Mouse (Mus musculus) embryonic facial prominence, embryonic 12.5 days (tissue): Measurements from ENCODE around the gene Shf. TPM values are rescaled to one million over a fixed set of nuclear protein-coding genes. Genes with fewer than 3 reads are reported as not detected.
"Not testable (repeated sequence)": the region's sequence is repeated elsewhere in the genome, so short reads cannot be mapped to it uniquely, and the experiment has no call there.

Source experiments
- ATAC-seq: fragments of 200-750 bp; cut with Nextera tagmentation; 2 replicates; pipeline ENCODE4 v1.8.0; 2017; ENCODE audit not compliant: insufficient number of reproducible peaks, insufficient read depth, low FRiP score, low TSS enrichment
- H3K27ac ChIP-seq: fragments of 300-500 bp; sonication (generic); 2 replicates; pipeline ENCODE4 v1.5.1; 2016; ENCODE audit warnings: mild to moderate bottlenecking
- H3K27me3 ChIP-seq: fragments of 300-500 bp; sonication (generic); 2 replicates; pipeline ENCODE4 v1.6.1; 2016; ENCODE audit warnings: mild to moderate bottlenecking, moderate library complexity
- H3K36me3 ChIP-seq: fragments of 300-500 bp; sonication (generic); 2 replicates; pipeline ENCODE4 v1.6.1; 2016; ENCODE audit warnings: mild to moderate bottlenecking
- H3K4me1 ChIP-seq: fragments of 300-500 bp; sonication (generic); 2 replicates; pipeline ENCODE4 v1.6.1; 2016
- H3K4me2 ChIP-seq: fragments of 300-500 bp; sonication (generic); replicated peaks from 2 replicates; pipeline ENCODE4 v1.6.1; 2016; ENCODE audit warnings: mild to moderate bottlenecking, moderate library complexity
- H3K4me3 ChIP-seq: fragments of 300-500 bp; sonication (generic); 2 replicates; pipeline ENCODE4 v1.5.1; 2016; ENCODE audit warnings: mild to moderate bottlenecking
- H3K9ac ChIP-seq: fragments of 300-500 bp; sonication (generic); 2 replicates; pipeline ENCODE4 v1.6.1; 2016; ENCODE audit warnings: mild to moderate bottlenecking, moderate library complexity
- H3K9me3 ChIP-seq: fragments of 300-500 bp; sonication (generic); 2 replicates; pipeline ENCODE4 v1.6.1; 2016; ENCODE audit warnings: mild to moderate bottlenecking, moderate library complexity
- WGBS: fragments of 180-500 bp; shearing (Covaris S2); methylation state at CpG from one replicate; pipeline ENCODE4 v1.1.7; 2016; 5-methylcytosine and 5-hydroxymethylcytosine counted together
- polyA plus RNA-seq: library from polyadenylated mRNA; unstranded; fragments of >200 nt; fragmentation: Nextera tagmentation; extraction: Ambion mirVana; gene quantifications from 2 replicates; pipeline ENCODE4 v1.2.1, GENCODE M21; 2016

Gene Shf
- polyA plus RNA-seq, 1 experiment from 2014 or later, result 6.5 TPM

- 70% methylated on average over 3 of the region's 3 CpGs for WGBS
- no peaks in the 10 kb centered on the region for H3K9me3 ChIP-seq
- no peak overlapping the region for H3K27ac ChIP-seq
- no peak overlapping the region for H3K4me3 ChIP-seq
- H3K9ac ChIP-seq, result no peak overlapping the region
- no peak for ATAC-seq
- no peak overlapping the region for H3K4me2 ChIP-seq
- no peaks in the 10 kb centered on the region for H3K36me3 ChIP-seq
- no peaks in the 10 kb centered on the region for H3K4me1 ChIP-seq
- peaks cover 4% of the 10 kb centered on the region; the same call in 1 of the 2 replicates for H3K27me3 ChIP-seq
Observed at GRCm38 (mm10) chr2:122334170-122334569, 34.8 kb downstream of the Shf start.

DNA sequence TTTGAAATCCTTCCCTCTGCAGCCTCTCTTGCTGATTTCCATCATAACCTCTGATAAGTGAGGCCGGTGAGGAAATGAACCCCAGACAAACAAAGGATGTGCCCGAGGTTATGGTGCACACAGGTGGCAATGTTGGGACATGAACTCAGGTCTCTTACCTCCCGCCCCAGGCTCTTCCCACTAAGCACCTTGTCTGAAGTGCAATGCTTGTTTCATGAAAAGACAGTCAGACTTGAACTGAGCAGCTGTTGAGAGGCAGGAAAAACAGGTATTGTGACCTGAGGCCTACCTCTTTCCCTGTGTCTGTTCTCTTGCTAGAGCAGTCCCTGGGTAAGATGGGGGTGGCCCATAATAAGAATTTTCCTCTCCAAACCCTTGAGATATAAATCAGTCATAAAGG is 36.7 kb downstream of the Shf start:
- no peak for ATAC-seq
- Histone ChIP-seq H3K27ac (no peak overlapping the region), H3K4me3 (no peak overlapping the region), H3K9ac (no peak overlapping the region), H3K27me3 (peaks cover 4% of the 10 kb centered on the region; the same call in 1 of the 2 replicates), H3K4me2 (no peak overlapping the region), H3K9me3 (no peaks in the 10 kb centered on the region), H3K36me3 (no peaks in the 10 kb centered on the region), H3K4me1 (no peaks in the 10 kb centered on the region)
- 78% methylated on average over 3 of the region's 3 CpGs for WGBS

DNA sequence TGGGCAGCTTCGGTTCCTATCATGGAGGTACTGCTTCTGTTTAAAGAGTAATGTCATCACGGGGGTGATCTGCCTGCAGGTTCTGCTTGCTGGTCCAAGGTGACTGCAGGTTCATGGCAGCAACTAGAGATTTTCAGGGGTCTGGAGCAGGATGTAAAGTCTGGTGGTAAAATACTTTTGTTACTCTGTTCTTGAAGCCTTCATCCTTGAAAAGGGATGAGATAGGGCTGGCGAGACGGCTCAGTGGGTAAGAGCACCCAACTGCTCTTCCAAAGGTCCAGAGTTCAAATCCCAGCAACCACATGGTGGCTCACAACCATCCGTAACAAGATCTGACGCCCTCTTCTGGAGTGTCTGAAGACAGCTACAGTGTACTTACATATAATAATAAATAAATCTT is 38.6 kb downstream of the Shf start:
- not testable (repeated sequence) for H3K27ac ChIP-seq, H3K27me3 ChIP-seq, H3K4me2 ChIP-seq, H3K9me3 ChIP-seq, ATAC-seq, H3K9ac ChIP-seq, H3K4me1 ChIP-seq, H3K4me3 ChIP-seq, H3K36me3 ChIP-seq
- 81% methylated on average over 6 of the region's 6 CpGs for WGBS

DNA sequence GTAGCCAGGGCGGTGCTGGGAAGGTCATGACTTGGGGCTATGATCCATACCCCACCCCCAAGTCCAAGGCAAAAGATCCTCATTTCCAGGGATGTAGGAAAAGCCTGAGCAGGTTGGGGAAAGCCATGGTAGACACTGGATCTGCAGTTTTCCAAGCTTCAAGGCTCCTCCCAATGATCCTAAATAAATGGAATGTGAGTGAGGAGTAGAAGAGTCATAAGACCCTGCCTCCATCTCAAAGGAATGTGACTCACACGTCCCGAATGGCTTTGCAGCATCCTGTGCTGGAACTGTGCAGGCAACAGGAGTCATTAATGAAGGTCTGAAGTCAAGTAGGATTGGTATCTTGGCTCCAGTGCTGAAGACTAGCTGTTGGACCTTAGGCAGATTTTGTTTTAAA is 41.0 kb downstream of the Shf start:
- ATAC-seq, result no peak
- Histone ChIP-seq H3K9ac (no peak overlapping the region), H3K27me3 (no peaks in the 10 kb centered on the region), H3K4me3 (no peak overlapping the region), H3K36me3 (no peaks in the 10 kb centered on the region), H3K4me2 (no peak overlapping the region), H3K27ac (no peak overlapping the region), H3K9me3 (no peaks in the 10 kb centered on the region), H3K4me1 (no peaks in the 10 kb centered on the region)
- WGBS, result 69% methylated on average over 3 of the region's 3 CpGs

- Histone ChIP-seq H3K27me3 (no peaks in the 10 kb centered on the region), H3K9ac (no peak overlapping the region), H3K36me3 (no peaks in the 10 kb centered on the region), H3K4me2 (no peak overlapping the region), H3K4me3 (no peak overlapping the region), H3K9me3 (no peaks in the 10 kb centered on the region), H3K4me1 (no peaks in the 10 kb centered on the region), H3K27ac (no peak overlapping the region)
- ATAC-seq, result no peak
- 48% methylated on average over 2 of the region's 2 CpGs for WGBS
Observed at GRCm38 (mm10) chr2:122325361-122325760, 43.6 kb downstream of the Shf start.

DNA sequence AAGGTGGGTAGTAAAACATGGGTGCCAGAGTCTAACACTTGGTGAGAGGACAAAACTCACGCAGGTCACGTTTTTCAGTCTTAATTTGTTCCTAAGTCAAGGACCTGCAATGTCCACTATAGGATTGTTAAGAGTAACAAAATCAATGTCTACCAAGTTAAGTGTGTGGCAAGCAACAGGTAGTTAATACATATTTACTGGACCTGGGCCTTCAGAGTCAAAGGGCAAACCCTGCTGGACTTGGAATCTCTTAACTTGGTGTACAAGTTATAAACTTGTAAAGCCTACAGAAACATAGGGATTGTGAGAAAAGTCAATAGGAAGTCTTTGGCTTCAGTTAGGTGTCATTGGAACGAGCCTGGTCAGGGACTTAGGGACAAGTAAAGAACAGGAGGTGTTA is 44.4 kb downstream of the Shf start:
- H3K4me3 ChIP-seq, result no peak overlapping the region
- H3K4me1 ChIP-seq, result no peaks in the 10 kb centered on the region
- no peaks in the 10 kb centered on the region for H3K9me3 ChIP-seq
- no peak overlapping the region for H3K9ac ChIP-seq
- no peak for ATAC-seq
- H3K4me2 ChIP-seq, result no peak overlapping the region
- 76% methylated on average over 3 of the region's 3 CpGs for WGBS
- no peak overlapping the region for H3K27ac ChIP-seq
- no peaks in the 10 kb centered on the region for H3K27me3 ChIP-seq
- no peaks in the 10 kb centered on the region for H3K36me3 ChIP-seq

- Histone ChIP-seq H3K36me3 (no peaks in the 10 kb centered on the region), H3K9ac (no peak overlapping the region), H3K27ac (no peak overlapping the region), H3K27me3 (no peaks in the 10 kb centered on the region), H3K4me3 (no peak overlapping the region), H3K4me2 (no peak overlapping the region), H3K9me3 (no peaks in the 10 kb centered on the region), H3K4me1 (no peaks in the 10 kb centered on the region)
- ATAC-seq, result no peak
- WGBS, result 59% methylated on average over 3 of the region's 3 CpGs
Observed at GRCm38 (mm10) chr2:122323960-122324359, 45.0 kb downstream of the Shf start.

DNA sequence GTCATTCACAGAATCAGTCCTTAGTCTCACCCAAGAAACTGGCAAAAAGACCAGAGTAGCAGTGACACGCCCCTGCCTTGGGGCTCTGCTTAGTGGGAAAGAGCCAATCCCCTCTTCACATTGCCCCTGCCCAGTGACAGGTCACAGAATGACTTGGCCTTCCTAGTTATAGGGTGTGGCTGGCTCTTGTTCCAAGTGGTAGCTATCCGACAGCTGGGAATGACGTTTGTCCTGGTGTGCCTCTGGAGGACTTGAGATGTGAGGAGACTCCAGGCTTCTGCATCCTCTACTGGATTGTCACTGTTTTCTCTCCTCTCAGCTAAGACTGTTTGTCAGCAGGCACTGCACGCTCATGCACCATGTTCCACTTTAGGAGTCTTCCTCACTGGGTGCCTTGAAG is 51.6 kb downstream of the Shf start:
- no peak for ATAC-seq
- H3K36me3 ChIP-seq, result no peaks in the 10 kb centered on the region
- H3K27me3 ChIP-seq, result peaks cover 31% of the 10 kb centered on the region
- no peak overlapping the region for H3K9ac ChIP-seq
- H3K27ac ChIP-seq, result no peak overlapping the region
- no peak overlapping the region for H3K4me2 ChIP-seq
- H3K4me3 ChIP-seq, result no peak overlapping the region
- no peaks in the 10 kb centered on the region for H3K9me3 ChIP-seq
- peaks cover 4% of the 10 kb centered on the region; the same call in 1 of the 2 replicates for H3K4me1 ChIP-seq
- WGBS, result 72% methylated on average over 4 of the region's 4 CpGs

- Histone ChIP-seq H3K9me3 (no peaks in the 10 kb centered on the region), H3K36me3 (no peaks in the 10 kb centered on the region), H3K27me3 (peaks cover 46% of the 10 kb centered on the region), H3K4me1 (peaks cover 4% of the 10 kb centered on the region; the same call in 1 of the 2 replicates), H3K27ac (no peak within 1 kb of the TSS), H3K9ac (no peak within 1 kb of the TSS), H3K4me2 (no peak within 1 kb of the TSS), H3K4me3 (no peak within 1 kb of the TSS)
- ATAC-seq, result no peak
- 91% methylated on average over 7 of the region's 7 CpGs for WGBS
Observed at GRCm38 (mm10) chr2:122315372-122315771, 53.6 kb downstream of the Shf start, which contains the start of gene Duox1. Gene Duox1 (plus strand): TSS chr2:122315672.

- peak within 1 kb of the TSS; percentile 53 for H3K4me2 ChIP-seq
- H3K27me3 ChIP-seq, result peaks cover 53% of the 10 kb centered on the region
- 2% methylated on average over 24 of the region's 24 CpGs for WGBS
- H3K36me3 ChIP-seq, result no peaks in the 10 kb centered on the region
- no peak; the same call in 1 of the 2 replicates for ATAC-seq
- peak within 1 kb of the TSS; percentile 19; the same call in 1 of the 2 replicates for H3K9ac ChIP-seq
- H3K9me3 ChIP-seq, result no peaks in the 10 kb centered on the region
- no peak within 1 kb of the TSS for H3K27ac ChIP-seq
- H3K4me3 ChIP-seq, result peak within 1 kb of the TSS; percentile 22
- H3K4me1 ChIP-seq, result peaks cover 4% of the 10 kb centered on the region; the same call in 1 of the 2 replicates
Observed at GRCm38 (mm10) chr2:122313536-122313935, 55.4 kb downstream of the Shf start, which contains the start of gene Duoxa1. Gene Duoxa1 (minus strand): TSS chr2:122313730.

DNA sequence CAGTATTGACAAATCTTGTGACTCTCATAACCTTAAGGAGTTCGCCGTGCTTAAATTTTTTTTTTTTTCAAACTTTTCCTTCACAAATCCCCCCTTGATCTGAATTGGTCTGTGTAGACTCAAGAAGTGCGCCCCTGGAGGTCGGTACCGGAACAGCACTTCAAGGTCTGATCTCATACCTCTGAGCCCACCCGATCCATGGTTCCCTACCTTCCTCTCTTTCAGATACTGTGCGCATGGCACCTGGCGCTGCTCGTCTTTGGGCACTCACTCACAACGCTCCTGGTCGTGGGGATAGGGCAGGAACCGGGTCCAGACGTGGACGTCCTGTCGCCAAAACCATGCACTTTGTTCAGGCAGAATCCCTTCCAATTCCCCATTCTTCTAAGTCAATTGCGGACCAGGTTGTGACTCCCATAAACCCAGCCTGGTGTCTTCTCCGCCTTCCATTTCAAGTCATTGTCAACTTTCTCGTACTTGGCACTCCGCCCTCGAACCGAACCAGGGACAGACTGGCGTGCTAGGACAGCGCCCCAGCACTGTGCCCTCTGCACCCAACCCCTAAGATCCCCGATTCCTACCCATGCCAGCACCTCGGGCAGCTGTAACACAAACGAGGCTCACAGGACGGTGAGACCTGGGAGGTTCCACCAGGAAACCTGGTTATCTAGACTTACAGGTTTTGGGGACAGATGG is 56.1 kb downstream of the Shf start:
- no peaks in the 10 kb centered on the region for H3K9me3 ChIP-seq
- 3% methylated on average over 27 of the region's 27 CpGs for WGBS
- no peak overlapping the region for H3K9ac ChIP-seq
- H3K27me3 ChIP-seq, result peaks cover 54% of the 10 kb centered on the region
- H3K27ac ChIP-seq, result no peak overlapping the region
- peaks cover 4% of the 10 kb centered on the region; the same call in 1 of the 2 replicates for H3K4me1 ChIP-seq
- H3K4me3 ChIP-seq, result no peak overlapping the region
- ATAC-seq, result no peak
- no peaks in the 10 kb centered on the region for H3K36me3 ChIP-seq
- peak overlapping the region; percentile 53 for H3K4me2 ChIP-seq

DNA sequence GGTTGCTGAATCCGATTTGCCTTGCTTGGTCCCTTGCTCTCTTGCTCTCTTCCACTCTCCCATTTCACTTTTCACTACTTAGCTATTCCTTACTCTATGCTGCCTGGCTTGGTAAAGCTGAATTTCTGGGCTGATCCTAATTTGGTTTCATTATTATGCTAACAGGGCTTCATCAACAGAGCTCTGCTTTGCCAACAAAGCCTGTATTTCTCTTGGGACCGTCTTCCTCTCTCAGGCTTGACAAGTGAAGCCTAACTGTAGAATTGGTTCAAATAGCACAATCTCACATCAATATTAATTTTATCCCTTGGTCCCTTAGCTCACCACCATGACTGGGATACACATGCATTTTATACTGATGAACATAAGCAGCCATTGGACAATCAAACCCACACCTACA is 57.4 kb downstream of the Shf start:
- Histone ChIP-seq H3K4me3 (no peak overlapping the region), H3K4me2 (no peak overlapping the region), H3K4me1 (peaks cover 4% of the 10 kb centered on the region; the same call in 1 of the 2 replicates), H3K27me3 (peaks cover 66% of the 10 kb centered on the region), H3K36me3 (no peaks in the 10 kb centered on the region), H3K9me3 (no peaks in the 10 kb centered on the region), H3K9ac (no peak overlapping the region), H3K27ac (no peak overlapping the region)
- no peak for ATAC-seq
- WGBS, result 54% methylated on average over 2 of the region's 2 CpGs
